Mouse (Mus musculus) retina, adult 2 months (tissue): ENCODE measurements around the gene Gpr19.

ENCODE experiments used
- DNase-seq: peaks from one replicate; pipeline ENCODE4 v3.0.0-alpha.2; 2012; ENCODE audit warnings: low read depth, low spot score

Gpr19 gene

DNA sequence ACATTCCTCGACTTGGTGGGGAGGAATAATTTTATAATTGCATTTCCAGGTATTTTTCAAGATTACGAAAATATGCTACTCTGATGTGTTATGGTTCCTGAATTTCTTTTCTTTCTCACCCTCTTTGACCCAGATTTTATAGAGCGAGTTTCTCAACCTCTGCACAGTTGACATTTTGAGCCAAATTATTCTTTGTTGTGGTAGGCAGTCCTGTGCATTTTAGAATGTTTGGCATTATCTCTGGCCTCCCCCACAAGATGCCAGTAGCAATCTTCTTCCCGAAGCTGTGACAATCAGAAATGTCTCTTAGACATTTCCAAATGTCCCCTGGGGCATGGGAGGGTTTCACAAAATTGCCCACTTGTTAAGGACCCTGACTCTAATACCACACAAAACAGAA is 25.3 kb upstream of the Gpr19 start:
- DNase-seq = no peak

DNA sequence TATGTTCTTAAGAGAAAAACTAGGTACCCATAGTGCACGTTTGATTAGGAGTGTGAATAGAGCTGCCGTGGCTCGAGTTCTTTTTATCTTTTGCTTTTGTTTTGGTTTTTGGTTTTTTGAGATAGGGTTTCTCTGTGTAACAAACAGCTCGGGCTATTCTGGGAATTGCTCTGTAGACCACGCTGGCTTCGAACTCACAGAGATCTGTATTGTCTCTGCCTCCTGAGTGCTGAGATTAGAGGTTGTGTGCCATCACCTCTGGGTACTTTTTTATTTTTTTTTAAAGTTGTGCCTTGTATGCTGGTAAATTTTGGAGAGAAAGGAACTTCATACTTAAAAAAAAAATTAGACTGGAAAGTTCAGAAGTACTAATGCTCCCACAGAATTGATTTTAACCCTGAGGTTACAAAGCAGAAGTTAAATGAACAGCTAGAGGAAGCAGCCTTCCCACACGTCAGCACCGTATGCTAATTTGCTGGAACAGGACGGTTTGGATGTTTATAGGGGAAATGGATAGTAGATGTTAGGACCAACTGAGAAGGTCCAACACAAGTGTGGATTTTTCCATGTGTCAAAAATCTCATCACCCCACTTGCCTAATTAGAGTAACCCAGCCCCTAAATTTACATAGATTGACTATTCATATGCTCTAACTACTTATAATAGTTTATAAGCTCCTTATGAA is 24.3 kb upstream of the Gpr19 start:
- no peak for DNase-seq

GRCm38 (mm10) chr6:134921695-134922510 is 23.5 kb upstream of the Gpr19 start:
- DNase-seq = no peak

- DNase-seq = peak; percentile 32
Measured at GRCm38 (mm10) chr6:134921014-134921694, 22.8 kb upstream of the Gpr19 start.

DNA sequence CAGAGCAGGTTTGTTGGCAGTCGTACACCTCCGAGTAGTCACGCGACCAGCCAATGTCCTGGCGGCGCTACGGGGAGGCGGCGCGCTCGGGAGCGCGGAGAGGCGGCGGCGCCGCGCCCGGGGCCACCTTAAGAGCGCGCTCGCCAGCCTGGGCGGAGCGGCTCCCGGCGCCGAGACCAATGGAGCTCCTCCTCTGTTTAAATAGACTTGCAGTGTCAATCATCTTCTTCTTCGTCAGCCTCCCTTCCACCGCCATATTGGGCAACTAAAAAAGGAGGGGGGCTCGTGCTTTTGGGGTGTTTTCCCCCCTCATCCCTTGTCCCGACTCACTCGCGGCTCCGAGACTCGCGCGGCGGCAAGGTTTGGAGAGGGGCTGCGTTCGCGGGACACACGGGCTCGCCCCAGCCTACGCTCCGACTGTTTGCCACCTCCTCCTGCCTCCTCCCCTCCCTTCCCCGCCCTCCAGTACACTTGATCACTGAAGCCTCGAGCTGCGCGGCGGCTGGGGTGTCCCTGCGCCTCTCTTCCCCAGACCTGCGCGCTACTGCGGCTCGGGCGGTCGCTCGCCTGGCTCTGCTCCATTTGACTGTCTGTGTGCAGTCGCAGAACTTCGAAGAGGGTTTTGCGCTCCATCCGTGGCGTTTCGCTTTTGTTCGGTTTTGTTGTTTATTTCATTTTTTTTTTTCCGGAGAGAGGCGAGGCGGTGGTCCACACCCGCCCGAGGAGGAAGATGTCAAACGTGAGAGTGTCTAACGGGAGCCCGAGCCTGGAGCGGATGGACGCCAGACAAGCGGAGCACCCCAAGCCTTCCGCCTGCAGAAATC is 22.0 kb upstream of the Gpr19 start, which contains the start of gene Cdkn1b:
Gene Cdkn1b (plus strand): TSS at position 212 of the 824 bp plus-strand sequence.
- DNase-seq = peak; percentile 80

DNA sequence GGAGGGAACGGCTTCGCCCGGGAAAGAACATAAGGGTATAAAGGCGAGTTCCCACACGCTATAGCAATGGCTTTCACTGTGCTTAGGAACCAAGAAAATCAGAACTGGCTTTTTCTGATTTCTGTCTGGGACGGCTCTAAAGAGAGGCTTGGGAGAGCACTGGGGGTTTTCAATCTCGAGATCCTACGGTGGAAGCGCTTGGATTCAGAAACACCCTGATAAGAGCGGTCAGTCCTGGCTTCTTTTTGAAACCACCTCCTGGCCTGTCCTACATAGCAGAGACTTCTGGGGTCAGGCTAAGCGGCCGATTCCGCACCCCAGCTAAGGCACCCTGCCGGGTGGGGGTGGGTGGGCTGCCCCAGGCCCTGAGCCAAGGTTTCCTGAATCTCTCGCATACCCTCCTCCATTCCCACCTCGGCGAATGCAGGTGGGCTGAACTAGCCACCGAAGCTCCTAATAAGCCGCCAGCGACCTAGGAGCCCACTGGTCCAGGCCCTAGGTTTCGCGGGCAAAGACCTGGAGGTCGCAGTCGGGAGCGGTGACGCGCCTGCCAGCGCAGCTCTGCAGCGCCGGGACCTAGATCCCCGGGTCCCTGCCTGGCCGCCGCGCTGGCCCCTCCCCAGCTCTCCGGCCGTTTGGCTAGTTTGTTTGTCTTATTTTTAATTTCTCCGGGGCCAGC is 21.3 kb upstream of the Gpr19 start:
- DNase-seq = no peak

DNA sequence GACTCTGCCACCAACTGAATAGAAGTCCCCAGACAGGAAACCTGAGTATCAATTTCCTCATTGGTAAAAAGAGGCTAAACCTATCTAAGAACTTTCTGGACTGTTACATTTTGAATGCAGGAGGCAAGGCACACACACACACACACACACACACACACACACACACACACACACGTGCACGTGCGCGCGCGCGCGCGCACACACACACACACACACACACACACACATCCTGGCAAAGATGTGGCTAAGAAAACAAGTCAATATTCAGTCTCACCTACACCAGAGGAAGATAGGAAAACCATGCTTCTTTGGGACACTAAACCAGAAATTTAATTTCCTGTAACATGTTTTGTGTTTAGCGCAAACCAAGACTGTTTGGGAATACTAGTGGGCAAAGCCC is 20.4 kb upstream of the Gpr19 start:
- no peak for DNase-seq

GRCm38 (mm10) chr6:134917087-134917486 is 18.7 kb upstream of the Gpr19 start:
- peak; percentile 46 for DNase-seq

DNA sequence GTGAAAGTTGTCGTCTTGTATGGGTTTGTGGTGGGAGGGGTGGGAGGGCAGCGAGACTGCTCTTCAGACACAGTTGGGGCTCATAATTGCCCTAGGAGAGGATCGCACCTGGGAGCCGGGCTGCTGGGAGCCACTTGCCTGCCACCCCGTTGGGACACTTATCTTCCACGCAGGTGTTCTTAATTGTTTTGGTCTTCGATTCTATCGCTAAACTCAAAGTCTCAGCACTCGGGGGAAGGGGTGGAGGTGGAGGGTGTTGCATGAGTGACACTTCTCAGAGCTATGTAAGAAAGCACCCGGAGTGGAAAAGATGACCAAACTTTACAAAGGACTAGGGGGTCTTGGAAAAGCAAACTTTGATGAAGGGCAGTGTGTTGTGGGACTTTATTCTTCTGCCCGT is 18.3 kb upstream of the Gpr19 start:
- DNase-seq = no peak

DNA sequence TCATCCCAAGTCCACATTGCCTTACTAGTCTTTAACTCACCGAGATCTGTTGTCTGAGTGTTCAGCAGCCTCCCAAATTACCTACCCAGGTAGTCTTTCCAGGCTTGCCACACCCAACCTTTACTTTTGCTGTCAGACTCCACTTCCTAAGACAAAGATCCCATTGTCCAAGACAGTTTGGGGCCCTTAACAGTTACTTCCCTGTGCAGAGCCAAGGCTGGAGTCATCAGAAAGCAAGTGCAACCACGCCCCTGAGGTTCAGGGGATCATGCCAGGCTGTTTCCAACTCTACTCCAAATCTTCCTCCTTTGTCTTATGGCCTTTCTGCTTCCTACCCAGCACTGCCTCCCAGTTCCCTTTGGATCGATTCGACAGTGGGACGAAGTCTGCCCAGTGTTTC is 16.1 kb upstream of the Gpr19 start:
- DNase-seq = no peak

- no peak for DNase-seq
Measured at GRCm38 (mm10) chr6:134905811-134906210, 7.4 kb upstream of the Gpr19 start.

GRCm38 (mm10) chr6:134903891-134904884 is 5.8 kb upstream of the Gpr19 start:
- no peak for DNase-seq

DNA sequence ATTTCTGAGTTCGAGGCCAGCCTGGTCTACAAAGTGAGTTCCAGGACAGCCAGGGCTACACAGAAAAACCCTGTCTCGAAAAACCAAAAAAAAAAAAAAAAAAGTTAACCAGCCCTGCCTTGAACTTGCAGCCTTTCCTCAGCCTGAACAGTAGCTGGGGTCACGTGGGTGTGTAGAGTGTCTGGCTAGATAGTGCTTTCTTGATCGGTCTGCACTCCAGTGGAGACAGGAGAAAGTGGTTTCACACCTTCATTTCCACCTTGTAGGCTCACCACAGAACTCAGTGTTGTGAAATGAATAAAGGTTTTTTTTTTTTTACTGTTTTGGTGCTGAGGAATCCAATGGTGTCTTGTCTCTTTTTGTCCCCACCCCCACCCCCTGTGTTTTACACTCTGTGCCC is 5.0 kb upstream of the Gpr19 start:
- DNase-seq = no peak

DNA sequence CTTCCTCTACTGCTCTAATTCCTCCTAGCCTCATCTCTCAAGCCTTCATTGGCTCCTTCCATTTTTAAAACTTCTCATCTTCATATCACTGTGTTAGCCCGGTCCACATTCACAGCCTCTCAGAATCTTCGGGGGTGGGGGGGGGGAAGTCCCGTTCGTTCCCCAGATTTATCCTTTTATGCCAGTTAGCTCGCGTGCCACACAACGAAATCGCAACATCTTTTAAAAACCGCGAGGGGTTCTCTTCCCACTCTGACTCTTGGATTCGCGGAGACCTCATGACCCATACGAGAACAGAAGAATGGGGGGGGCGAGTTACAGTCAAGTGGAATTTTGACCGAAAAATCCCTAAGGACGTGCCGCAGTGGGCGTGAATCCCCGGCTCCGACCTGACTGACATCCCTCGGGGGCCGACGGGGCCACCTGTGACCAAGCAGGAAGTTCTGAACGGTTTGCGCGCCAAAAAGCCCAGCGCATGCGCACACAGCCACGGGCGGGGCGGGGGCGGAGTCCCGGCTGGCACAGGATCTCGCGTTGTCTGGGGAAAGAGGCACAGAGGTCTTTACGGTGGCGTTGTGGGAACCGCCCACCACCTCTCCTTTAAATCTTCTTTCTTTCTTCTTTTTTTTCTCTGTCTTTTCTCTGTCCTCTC is 809 bp downstream of the Gpr19 start:
- DNase-seq = peak; percentile 79

GRCm38 (mm10) chr6:134896570-134897436 is 1.6 kb downstream of the Gpr19 start:
- no peak for DNase-seq

- no peak for DNase-seq
Measured at GRCm38 (mm10) chr6:134890436-134890835, 7.9 kb downstream of the Gpr19 start.

GRCm38 (mm10) chr6:134889763-134890162 is 8.6 kb downstream of the Gpr19 start:
- DNase-seq = no peak

DNA sequence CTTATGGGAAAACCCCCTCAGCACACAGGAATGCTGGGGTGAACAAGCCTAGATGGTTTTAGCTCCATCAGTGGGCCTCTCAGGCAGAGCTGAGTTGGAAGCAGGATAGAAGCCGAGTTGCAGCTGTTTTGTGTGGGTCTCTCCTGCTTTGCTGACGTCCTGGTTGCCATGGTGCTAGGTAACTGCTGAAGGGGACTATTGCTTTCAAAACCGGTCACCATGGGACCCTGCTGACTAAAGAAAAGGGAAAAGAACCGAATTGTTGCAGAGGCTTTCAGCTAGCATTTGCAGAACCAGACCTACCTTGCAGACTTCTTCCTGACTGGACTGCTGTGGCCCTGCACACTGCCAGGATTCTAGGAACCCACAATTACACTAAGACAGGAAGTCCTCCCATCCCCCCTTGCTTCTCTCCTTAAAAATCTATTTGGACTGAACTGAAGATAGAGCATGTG is 9.8 kb downstream of the Gpr19 start:
- DNase-seq = no peak
